ENCODE assay signal across 34 mouse cellular contexts in genomic region chr17:8606695-8607094, GRCm38 (mm10). TPM values are rescaled to one million over a fixed set of nuclear protein-coding genes. Genes with fewer than 3 reads are reported as not detected.
A peak's percentile ranks its signal among the peaks of the same experiment; 100 is the strongest.
DNase-seq lines count a peak whose midpoint lies in the region; ATAC-seq and TF ChIP-seq lines count a peak whose summit lies in the region.
"Had no signal": no experiment of that assay in that cellular context is flagged by ENCODE, and none has a peak within 500 bp of the region (broad histone marks: within the 10 kb centered on the region; RNA-seq: fewer than 3 reads in every experiment).

No protein-coding gene starts in this region.

- WGBS in heart, embryonic 10.5 days = 75% methylated on average over 3 of the region's 3 CpGs
- WGBS in liver, postnatal 0 days (ENCODE audit: insufficient replicate concordance) = 34% methylated on average over 3 of the region's 3 CpGs
- WGBS in forebrain, embryonic 11.5 days = 81% methylated on average over 3 of the region's 3 CpGs

- H3K4me1 ChIP-seq in heart, embryonic 10.5 days = no peaks in the 10 kb centered on the region
- H3K4me1 ChIP-seq in liver, postnatal 0 days (ENCODE audit: insufficient read depth) = no peaks in the 10 kb centered on the region
- H3K4me1 ChIP-seq in forebrain, embryonic 11.5 days (replicated peaks; ENCODE audit: control insufficient read depth, insufficient read depth, low read length) = no peaks in the 10 kb centered on the region
- H3K4me1 ChIP-seq: embryonic facial prominence, embryonic 10.5 days; embryonic facial prominence, embryonic 13.5 days; forebrain, embryonic 13.5 days; heart, embryonic 13.5 days; hindbrain, embryonic 10.5 days had no signal

- no peak for TF ChIP-seq CTCF in liver, postnatal 0 days (IDR thresholded peaks at IDR 0.05; ENCODE audit: low read depth)

- H3K27me3 ChIP-seq in heart, embryonic 10.5 days (ENCODE audit: insufficient read depth, poor library complexity, severe bottlenecking) = peaks cover 27% of the 10 kb centered on the region
- H3K27me3 ChIP-seq in liver, postnatal 0 days (ENCODE audit: insufficient read depth, low read length) = no peaks in the 10 kb centered on the region
- no peaks in the 10 kb centered on the region for H3K27me3 ChIP-seq in forebrain, embryonic 11.5 days (ENCODE audit: control insufficient read depth, insufficient read depth, low read length)
- H3K27me3 ChIP-seq: forebrain, embryonic 13.5 days had no signal

- no peak for TF ChIP-seq EP300 in liver, postnatal 0 days (IDR thresholded peaks at IDR 0.05; ENCODE audit: low read depth)

- H3K4me2 ChIP-seq in liver, postnatal 0 days (ENCODE audit: low read depth, low read length) = no peak overlapping the region
- no peak overlapping the region for H3K4me2 ChIP-seq in forebrain, embryonic 11.5 days (ENCODE audit: low read depth, low read length, severe bottlenecking)
- H3K4me2 ChIP-seq: embryonic facial prominence, embryonic 13.5 days; forebrain, embryonic 13.5 days; heart, embryonic 13.5 days; hindbrain, embryonic 14.5 days had no signal

- no peaks in the 10 kb centered on the region for H3K36me3 ChIP-seq in heart, embryonic 10.5 days
- no peaks in the 10 kb centered on the region for H3K36me3 ChIP-seq in liver, postnatal 0 days (replicated peaks; ENCODE audit: insufficient read depth, low read length)
- H3K36me3 ChIP-seq in forebrain, embryonic 11.5 days (ENCODE audit: control insufficient read depth, insufficient read depth, low read length) = no peaks in the 10 kb centered on the region
- H3K36me3 ChIP-seq: embryonic facial prominence, embryonic 10.5 days; embryonic facial prominence, embryonic 13.5 days; heart, embryonic 13.5 days; hindbrain, embryonic 10.5 days had no signal

- H3K27ac ChIP-seq in heart, embryonic 10.5 days = no peak overlapping the region
- H3K27ac ChIP-seq in liver, postnatal 0 days (ENCODE audit: low read depth) = no peak overlapping the region
- H3K27ac ChIP-seq in forebrain, embryonic 11.5 days (ENCODE audit: low read depth, low read length) = no peak overlapping the region
- H3K27ac ChIP-seq: embryonic facial prominence, embryonic 10.5 days; embryonic facial prominence, embryonic 13.5 days; forebrain, embryonic 13.5 days; heart, embryonic 13.5 days; hindbrain, embryonic 10.5 days; hindbrain, embryonic 14.5 days; hindbrain, postnatal 0 days had no signal

- ATAC-seq in common myeloid progenitor, adult 5-6 weeks (replicated peaks; ENCODE audit: low read depth, poor library complexity, severe bottlenecking) = peak; percentile 81
- peak; percentile 44 for ATAC-seq in megakaryocyte progenitor cell, adult 5-6 weeks (replicated peaks; ENCODE audit: poor library complexity)
- no peak for ATAC-seq in liver, postnatal 0 days
- ATAC-seq in forebrain, embryonic 11.5 days (replicated peaks; ENCODE audit: low FRiP score) = no peak
- ATAC-seq: CD4-positive, CD25-positive, alpha-beta regulatory T cell, adult 4 months; forebrain, embryonic 13.5 days; forebrain, embryonic 16.5 days; hindbrain, postnatal 0 days; inflammation-experienced regulatory T-cells, adult 6 months; intestine, embryonic 16.5 days had no signal

- no peak overlapping the region for H3K9ac ChIP-seq in liver, postnatal 0 days (replicated peaks)
- no peak overlapping the region for H3K9ac ChIP-seq in forebrain, embryonic 11.5 days (ENCODE audit: low read length)
- H3K9ac ChIP-seq: embryonic facial prominence, embryonic 13.5 days; forebrain, embryonic 13.5 days; heart, embryonic 13.5 days; hindbrain, embryonic 14.5 days had no signal

- H3K4me3 ChIP-seq in heart, embryonic 10.5 days = no peak overlapping the region
- H3K4me3 ChIP-seq in liver, postnatal 0 days (ENCODE audit: low read depth, low read length) = no peak overlapping the region
- no peak overlapping the region for H3K4me3 ChIP-seq in forebrain, embryonic 11.5 days (ENCODE audit: low read depth, low read length)
- H3K4me3 ChIP-seq: embryonic facial prominence, embryonic 10.5 days; embryonic facial prominence, embryonic 13.5 days; erythroblast, embryonic 14.5 days; forebrain, embryonic 13.5 days; heart, embryonic 13.5 days; hindbrain, embryonic 10.5 days had no signal

- H3K9me3 ChIP-seq in heart, embryonic 10.5 days = no peaks in the 10 kb centered on the region
- no peaks in the 10 kb centered on the region for H3K9me3 ChIP-seq in liver, postnatal 0 days (ENCODE audit: low read length)
- no peaks in the 10 kb centered on the region for H3K9me3 ChIP-seq in forebrain, embryonic 11.5 days (ENCODE audit: control insufficient read depth, low read length)
- H3K9me3 ChIP-seq: embryonic facial prominence, embryonic 10.5 days; embryonic facial prominence, embryonic 13.5 days; forebrain, embryonic 13.5 days; heart, embryonic 13.5 days; hindbrain, embryonic 10.5 days had no signal

- peak; percentile 42 for DNase-seq in heart, embryonic 10.5 days (ENCODE audit: low spot score)
- DNase-seq in heart, adult 8-10 months (ENCODE audit: low spot score) = no peak
- no peak for DNase-seq in liver, postnatal 0 days
- DNase-seq in forebrain, embryonic 11.5 days (ENCODE audit: low spot score) = no peak
- DNase-seq: adrenal gland, adult 8-10 months; adrenal gland, postnatal 25 days; cerebellum, adult 11-12 months; cerebellum, adult 9-10 months; cerebellum, postnatal 25 days; embryo, embryonic 11 days; gastrocnemius, postnatal 10 days; gastrocnemius, postnatal 36 days; heart, postnatal 14 days; kidney, adult 18-20 months had no signal

RNA-seq across cellular contexts. Expression of gene Gm17087, which starts 39.9 kb away (rescaled TPM):
- not detected in 2 replicates for polyA plus RNA-seq in heart, embryonic 10.5 days (2016; fragmentation: Nextera tagmentation; extraction: Ambion mirVana)
- not detected for total RNA-seq in heart, adult 8-10 months (2022)
- not detected in 2 replicates for total RNA-seq in common myeloid progenitor, adult 5-6 weeks (2017)
- not detected in 2 replicates for total RNA-seq in megakaryocyte progenitor cell, adult 5-6 weeks (2015)
- total RNA-seq in megakaryocyte progenitor cell, adult 5-6 weeks (2017) = not detected in 2 replicates
- polyA plus RNA-seq in liver, postnatal 0 days (2015; fragmentation: Nextera tagmentation; extraction: Ambion mirVana) = not detected in 2 replicates
- polyA plus RNA-seq in forebrain, embryonic 11.5 days (2014; fragmentation: Nextera tagmentation; extraction: Ambion mirVana) = not detected in 2 replicates
- total RNA-seq: adrenal gland, adult 8-10 months; adrenal gland, postnatal 25 days; gastrocnemius, adult 18-20 months; gastrocnemius, postnatal 10 days; gastrocnemius, postnatal 36 days; heart, postnatal 14 days; hindbrain, postnatal 0 days; MEL had no signal
- polyA plus RNA-seq: brain, embryonic 14.5 days; C2C12; cortical plate, adult 2 months; embryonic facial prominence, embryonic 10.5 days; embryonic facial prominence, embryonic 13.5 days; erythroblast, embryonic 14.5 days; forebrain, embryonic 13.5 days; forebrain, embryonic 16.5 days; heart, embryonic 13.5 days; heart, embryonic 16.5 days; hindbrain, embryonic 10.5 days; hindbrain, embryonic 14.5 days; hindbrain, postnatal 0 days; intestine, embryonic 16.5 days had no signal

Comparison
In these comparisons a context has a peak if more than half of its experiments do, and no peak if none do; other contexts are left out.
1. ATAC-seq: peak in common myeloid progenitor, adult 5-6 weeks (single experiment) and megakaryocyte progenitor cell, adult 5-6 weeks (single experiment); none in liver, postnatal 0 days (single experiment) and forebrain, embryonic 11.5 days (single experiment).